Mouse (Mus musculus) T-helper 17 cell (primary cell): ENCODE measurements around the gene Dram1.

Experiments
- in situ Hi-C, 2 experiments: fragments of 300-600 bp; cut with MboI, MseI; formaldehyde crosslinking; loops; 1 replicate in 1 of 2; 2 replicates in 1 of 2; pipeline ENCODE4 v1.15.1; 2025; ENCODE audit warnings: high pct_unique_total_duplicates in 2 of 2

Dram1 gene

DNA sequence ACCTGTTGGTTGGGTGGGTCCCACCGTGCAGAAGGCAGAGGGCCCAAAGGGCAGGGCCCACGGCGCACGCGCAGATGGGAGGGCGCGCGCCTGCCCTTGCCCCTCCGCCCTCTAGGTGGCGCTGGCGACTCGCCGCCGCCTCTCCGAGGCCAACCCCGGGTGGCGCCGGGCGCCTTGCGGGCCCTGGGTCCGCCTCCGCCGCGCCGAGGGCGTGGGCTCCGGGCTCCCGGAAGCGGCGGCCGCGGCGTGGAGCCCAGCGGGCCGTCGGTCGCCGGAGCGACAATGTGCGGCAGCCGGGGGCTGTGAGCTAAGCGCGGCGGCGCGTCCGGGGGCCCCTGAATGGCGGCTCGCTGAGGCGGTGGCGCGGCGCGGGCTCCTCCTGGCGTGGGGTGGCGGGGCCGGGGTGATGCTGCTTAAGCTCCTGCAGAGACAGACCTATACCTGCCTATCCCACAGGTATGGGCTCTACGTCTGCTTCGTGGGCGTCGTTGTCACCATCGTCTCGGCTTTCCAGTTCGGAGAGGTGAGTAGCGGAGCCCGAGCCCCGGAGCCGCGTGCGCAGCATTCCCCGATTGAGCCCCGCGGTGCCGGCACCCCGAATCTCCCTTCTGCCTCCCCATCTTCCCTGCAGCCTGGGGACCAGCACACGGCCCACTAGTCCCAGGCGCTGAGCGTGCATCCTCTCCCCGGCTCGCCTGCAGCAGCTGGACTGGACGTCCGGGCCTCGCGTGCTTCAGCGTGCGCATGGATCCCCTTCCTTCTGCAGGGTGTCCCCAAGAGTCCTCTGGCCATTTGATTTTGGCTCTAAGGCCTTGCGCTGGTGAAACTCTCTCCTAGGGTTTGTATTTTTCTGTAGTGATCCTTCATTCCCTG lies at the start of gene Dram1, which contains the start of gene Gnptab:
Gene Dram1, minus strand, starts transcription at position 68 of the 873 bp plus-strand sequence.
Gene Gnptab, plus strand, starts transcription at position 120 of the 873 bp plus-strand sequence.
- in situ Hi-C loops: loop anchor here (5.0 to 10.0 kb wide), 5 partner anchors 43 to 353 kb away; partner anchors contain the start of gene Arl1 (in 1 of the 2)

DNA sequence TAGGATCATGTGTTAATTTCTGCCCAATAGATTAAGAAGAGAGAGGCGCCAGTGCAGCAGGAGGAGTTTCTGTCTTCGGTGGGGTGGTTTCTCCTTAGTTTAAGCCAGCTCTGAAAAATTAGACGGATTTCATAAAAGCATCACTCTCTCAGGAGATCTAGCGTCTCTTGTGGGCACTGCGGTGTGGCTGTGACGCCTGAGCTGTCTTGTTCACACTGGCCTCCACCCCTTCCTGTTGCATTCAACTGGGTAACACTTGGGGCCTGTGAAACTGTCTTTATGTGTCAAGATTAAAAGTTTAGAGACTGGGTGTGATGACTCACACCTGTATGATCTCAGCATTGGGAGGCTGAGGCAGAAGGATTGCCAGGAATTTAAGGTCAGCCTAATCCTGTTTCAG lies 49.1 kb upstream of the Dram1 start:
- in situ Hi-C loops: loop anchor here in 1 of 2 experiments (5.0 to 10.0 kb wide), 2 partner anchors 51 to 77 kb away; partner anchors contain the start of genes Chpt1, Dram1 and Gnptab

GRCm38 (mm10) chr10:88426896-88427295 lies 48.0 kb upstream of the Dram1 start:
- in situ Hi-C loops: loop anchor here in 1 of 2 experiments (5.0 to 10.0 kb wide), 2 partner anchors 50 to 78 kb away; partner anchors contain the start of genes Chpt1, Dram1 and Gnptab

GRCm38 (mm10) chr10:88426158-88426816 lies 47.4 kb upstream of the Dram1 start:
- in situ Hi-C loops: loop anchor here in 1 of 2 experiments (5.0 to 10.0 kb wide), 2 partner anchors 49 to 79 kb away; partner anchors contain the start of genes Chpt1, Dram1 and Gnptab

DNA sequence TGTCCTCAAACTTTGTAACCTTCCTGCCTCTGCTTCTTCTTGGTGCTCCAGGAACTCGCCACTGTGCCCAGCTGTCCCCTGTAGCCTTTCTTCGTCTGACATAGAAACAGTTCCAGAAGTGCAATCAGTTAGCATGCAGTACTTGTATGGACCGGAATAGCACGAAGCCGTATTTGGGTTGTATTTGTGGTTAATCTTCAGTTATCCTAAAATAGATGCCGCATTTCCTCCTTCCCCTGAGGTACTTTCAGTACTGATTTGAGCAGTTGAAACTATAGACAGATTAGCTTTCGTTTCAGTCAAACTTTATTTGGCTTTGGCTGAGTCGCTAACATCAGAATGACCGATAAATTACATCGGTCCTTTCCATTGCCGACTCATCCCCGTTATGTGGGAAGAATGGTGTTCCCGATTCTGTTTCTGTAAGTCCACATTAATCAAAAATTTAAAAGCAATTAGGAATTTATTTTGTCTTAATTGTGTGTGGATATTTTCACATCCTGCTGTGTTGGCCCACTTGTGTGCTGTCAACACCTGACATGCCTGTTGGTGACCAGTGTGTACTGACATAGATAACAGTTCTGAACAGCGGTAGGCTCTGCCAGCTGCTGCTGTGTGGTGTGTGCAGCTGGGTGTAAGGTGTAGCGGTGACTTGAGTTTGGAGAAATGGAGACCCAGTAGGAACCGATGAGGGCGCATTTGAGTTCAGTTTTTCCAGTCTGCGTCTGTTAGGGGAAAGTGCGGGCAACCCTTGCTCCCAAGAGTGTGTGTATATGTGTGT lies 42.0 kb upstream of the Dram1 start:
- in situ Hi-C loops: loop anchor here (5.0 to 10.0 kb wide), 3 partner anchors 44 to 311 kb away; partner anchors contain the start of genes Arl1 (in 1 of the 2), Chpt1 (in 1 of the 2), Dram1 (in 1 of the 2) and Gnptab (in 1 of the 2)

- in situ Hi-C loops: loop anchor here (5.0 to 10.0 kb wide), 3 partner anchors 43 to 312 kb away; partner anchors contain the start of genes Arl1 (in 1 of the 2), Chpt1 (in 1 of the 2), Dram1 (in 1 of the 2) and Gnptab (in 1 of the 2)
These were observed 41.3 kb upstream of the Dram1 start for GRCm38 (mm10) chr10:88420141-88420541.

DNA sequence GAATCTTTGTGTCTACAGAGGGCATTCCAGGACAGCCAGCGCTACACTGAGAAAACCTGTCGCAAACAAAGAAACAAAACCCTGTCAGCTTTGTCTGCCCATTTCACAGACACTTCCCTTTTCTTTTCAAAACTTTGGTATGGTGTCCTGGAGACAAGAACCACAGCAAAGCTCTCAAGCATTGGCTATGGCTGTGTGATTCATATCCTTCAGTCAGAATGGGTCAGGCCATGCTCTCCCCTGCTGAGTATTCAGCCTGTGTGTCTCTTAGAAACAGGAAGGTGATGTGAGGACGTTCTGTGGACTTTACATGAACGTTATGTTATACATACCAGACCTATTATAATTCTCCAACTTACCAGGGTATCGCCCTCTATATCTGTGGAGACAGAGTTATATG lies 38.8 kb upstream of the Dram1 start:
- in situ Hi-C loops: no loop called here

- in situ Hi-C loops: no loop called here
These were observed 33.6 kb upstream of the Dram1 start for GRCm38 (mm10) chr10:88412290-88412995.

- in situ Hi-C loops: no loop called here
These were observed 30.9 kb upstream of the Dram1 start for GRCm38 (mm10) chr10:88409751-88410150.

- in situ Hi-C loops: no loop called here
These were observed 29.2 kb upstream of the Dram1 start for GRCm38 (mm10) chr10:88407875-88408631.

DNA sequence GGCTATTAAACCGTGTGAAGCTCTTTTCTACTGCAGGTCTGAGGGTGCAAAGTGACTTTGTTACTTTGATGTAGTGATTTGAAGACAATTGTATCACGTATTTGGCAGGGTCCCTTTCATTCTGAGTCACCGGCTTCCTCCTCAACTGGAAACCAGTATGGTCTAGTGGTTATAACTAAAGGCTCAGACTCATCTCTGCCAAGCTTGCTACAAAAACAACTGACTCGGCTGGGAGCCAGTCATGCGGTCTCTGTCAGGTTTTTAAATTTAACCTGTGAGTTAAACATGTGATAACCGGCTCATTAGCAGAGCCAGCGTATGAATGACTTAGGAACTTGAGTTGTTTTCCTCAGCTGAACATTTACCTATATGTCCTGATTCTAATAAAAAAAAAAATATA lies 26.9 kb upstream of the Dram1 start:
- in situ Hi-C loops: no loop called here

GRCm38 (mm10) chr10:88404220-88404619 lies 25.3 kb upstream of the Dram1 start:
- in situ Hi-C loops: no loop called here

DNA sequence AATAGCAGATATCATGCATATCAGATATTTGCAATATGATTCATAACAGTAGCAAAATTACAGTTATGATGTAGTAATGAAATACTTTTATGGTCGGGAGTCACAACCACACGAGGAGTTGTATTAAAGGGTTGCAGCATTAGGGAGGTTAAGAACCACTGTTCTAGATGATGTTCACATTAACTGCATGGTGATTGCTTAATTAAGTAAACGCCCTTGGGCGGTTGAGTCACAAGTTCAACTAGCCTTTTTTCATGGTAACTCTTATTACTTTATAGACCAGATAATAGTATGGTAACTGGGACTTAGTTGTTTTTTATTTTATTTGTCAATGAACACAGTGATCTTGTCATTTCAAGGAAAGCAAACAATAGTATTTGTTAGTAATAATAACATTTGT lies 24.1 kb upstream of the Dram1 start:
- in situ Hi-C loops: no loop called here

GRCm38 (mm10) chr10:88399271-88399670 lies 20.4 kb upstream of the Dram1 start:
- in situ Hi-C loops: no loop called here

DNA sequence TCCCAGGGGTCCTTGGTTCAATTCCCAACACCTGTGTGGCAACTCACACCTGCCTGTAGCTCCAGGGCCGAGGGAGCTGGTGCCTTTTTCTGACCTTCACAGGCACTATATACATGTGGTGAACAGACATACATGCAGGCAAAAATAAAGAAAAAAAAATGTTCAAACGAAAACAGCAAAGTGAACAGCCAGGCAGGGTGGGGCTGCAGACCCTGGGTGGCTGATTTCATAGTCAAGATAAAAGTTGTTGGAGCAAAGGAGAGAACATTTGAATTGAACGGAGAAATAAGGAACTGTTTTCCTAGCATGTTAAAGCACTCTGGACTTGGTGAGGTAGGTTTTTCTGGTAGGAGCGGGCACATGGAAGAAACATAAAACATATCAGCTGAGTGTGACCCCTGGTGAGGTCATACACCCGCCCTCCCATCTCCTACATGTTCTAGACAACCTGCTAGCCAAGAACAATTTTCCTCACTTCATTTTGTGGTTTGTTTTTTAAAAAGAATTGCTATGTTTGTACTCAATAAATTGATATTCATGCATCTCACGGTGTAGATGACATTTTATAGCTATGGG lies 19.9 kb upstream of the Dram1 start:
- in situ Hi-C loops: no loop called here

DNA sequence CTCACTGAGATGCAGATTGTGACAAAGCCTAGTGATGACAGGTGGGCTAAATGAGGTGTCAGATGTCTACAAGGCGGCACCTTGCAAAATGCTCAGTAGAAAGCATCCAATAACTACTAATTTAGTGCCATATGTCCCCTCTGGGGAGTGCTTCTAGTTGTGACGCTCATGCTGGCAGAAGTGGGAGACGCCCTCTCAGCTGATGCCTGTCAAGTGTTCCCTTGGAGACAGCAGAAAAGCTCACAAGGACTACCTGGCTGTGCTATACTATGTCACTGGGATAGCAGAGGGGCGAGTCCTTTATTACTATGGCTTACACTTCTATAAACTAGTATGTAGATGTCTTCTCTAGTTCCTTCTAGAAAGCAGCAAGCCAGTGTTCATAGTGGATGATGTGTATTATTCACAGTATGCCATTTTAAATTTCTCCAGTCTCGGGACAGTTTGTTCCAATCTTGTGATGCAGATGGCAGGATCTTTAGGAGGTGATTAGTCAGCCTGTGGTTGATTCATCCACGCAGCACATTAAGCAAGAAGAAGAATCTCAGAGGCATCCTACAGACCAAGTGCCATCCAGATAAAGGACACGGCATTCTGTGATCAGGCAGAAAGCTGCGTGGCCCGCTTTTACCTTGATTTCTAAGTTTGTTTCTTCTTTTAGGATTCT lies 13.4 kb upstream of the Dram1 start:
- in situ Hi-C loops: no loop called here

- in situ Hi-C loops: no loop called here
These were observed 12.6 kb upstream of the Dram1 start for GRCm38 (mm10) chr10:88391495-88391894.

DNA sequence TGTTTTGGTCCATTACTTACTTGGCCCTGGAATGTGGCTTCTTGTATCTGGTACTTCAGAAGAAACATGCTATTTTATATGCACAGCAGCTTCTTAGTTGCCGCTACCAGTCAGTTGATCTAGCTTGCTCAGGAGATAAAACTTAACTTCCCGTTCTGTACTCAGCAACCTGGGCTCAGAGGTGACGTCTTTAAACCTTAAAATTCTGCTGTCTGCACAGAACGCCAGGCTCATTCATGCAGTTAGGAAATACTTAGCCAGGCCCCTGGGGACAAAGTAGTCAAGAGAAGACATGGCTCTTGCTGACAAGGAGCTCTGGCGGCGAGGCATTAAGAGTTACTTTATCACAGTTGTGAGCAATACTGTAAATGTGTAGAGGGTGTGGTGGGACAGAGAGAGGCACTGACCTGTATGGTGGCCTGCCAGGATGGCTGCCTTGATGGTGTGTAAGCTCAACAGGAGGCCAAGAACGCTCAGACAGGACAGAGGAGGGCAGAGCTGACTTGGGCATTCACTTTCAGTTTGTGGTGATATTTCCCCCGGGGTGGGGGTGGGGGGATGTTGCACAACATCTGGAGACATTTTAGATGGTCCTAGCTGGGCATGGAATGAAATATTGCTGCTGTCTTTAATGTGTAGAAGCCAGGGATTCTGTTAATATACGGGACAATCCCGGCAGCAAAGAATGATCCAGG lies 11.4 kb upstream of the Dram1 start:
- in situ Hi-C loops: no loop called here
